Mouse (Mus musculus): ENCODE results near the gene Baiap2l1.

DNA sequence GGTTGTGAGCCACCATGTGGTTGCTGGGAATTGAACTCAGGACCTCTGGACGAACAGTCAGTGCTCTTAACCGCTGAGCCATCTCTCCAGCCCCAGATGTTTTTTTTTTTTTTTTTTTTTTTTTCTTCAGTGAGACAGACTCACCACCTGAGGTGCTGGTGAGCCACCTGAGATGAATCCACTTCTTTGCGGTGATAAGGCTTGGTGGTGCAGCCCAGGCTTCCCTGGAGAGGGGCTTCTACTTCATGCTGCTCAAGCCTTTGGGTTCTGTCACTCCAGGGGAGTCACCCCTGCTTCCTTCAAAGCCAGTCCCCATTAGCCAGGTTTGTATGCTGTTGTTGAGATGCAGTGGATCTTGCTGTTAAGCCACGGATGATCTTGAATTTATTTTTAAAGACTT lies 104.7 kb downstream of the Baiap2l1 start:
- TF ChIP-seq CTCF (IDR thresholded peaks at IDR 0.05; ENCODE audit: low read depth, low read length): no peak
- TF ChIP-seq TAL1 (conservative IDR thresholded peaks at IDR 0.05; ENCODE audit: low read depth, low read length): no peak
